Mouse (Mus musculus) spleen, postnatal 14 days (tissue): ENCODE data around the gene Ubqln4.
A peak's percentile ranks its signal among the peaks of the same experiment; 100 is the strongest.

Experiments
- DNase-seq, 2 experiments: peaks; one replicate each; pipeline ENCODE4 v3.0.0; 2021 to 2022; ENCODE audit warnings: low spot score in 2 of 2

Gene Ubqln4

DNA sequence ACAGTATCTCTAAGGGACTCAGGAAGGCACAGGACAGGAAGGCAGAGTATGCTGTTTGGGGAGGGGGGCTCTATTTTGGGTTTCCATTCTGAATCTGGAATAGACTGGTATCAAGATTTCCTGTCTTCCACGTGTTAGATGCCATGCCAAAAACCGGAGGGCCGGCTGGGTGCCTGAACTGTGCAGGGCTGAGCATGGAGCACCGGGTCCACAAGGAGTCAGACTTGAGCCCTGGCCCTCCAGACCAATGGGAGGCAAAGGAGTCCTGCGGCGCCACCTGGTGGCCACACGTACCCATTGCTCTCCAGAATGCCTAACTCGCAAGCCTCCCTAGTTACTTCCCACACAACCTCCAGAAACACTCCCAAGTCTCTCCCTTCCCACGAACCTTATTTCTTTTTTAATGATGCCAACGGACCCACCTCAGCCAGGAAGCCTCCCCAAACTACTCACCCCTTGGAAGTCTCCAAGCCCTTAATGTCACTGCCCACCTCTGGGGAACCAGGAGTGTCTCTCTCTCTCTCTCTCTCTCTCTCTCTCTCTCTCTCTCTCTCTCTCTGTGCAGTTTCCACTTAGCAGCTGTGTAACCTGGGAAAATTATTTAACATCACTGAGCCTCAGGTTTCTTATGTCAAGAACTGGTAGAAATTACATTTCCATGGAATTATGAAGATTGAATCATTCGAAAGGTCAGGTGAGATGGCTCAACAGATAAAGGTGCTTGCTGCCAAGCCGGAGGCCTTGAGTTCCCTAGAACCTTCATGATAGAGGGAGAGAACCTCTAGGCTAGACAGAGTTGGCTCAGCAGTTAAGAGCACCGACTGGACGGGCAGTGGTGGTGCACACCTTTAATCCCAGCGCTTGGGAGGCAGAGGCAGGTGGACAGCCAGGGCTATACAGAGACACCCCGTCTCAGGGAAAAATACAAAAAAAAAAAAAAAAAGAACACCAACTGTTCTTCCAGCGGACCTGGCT lies 27.1 kb upstream of the Ubqln4 start:
- DNase-seq: peak; percentile 58 to 81

DNA sequence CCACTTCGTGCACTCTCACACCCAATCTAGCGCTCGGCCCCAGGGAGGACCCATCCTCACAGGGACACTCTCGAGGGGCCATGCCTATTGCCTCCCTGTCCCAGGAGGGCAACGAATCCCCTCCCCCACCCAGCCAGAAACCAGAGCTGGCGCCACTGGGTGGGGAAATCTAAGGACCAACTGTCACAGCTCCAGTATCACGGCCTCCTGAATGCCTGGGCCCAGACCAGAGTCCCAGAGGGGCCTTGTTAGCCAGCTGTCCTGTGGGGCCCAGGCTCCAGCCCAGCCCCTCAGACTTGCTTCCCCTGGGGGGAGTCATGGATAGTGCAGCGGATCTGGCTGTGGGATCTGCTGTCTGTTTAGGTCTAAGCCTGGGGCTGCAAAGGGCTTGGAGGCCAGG lies 26.0 kb upstream of the Ubqln4 start:
- no peak for DNase-seq

DNA sequence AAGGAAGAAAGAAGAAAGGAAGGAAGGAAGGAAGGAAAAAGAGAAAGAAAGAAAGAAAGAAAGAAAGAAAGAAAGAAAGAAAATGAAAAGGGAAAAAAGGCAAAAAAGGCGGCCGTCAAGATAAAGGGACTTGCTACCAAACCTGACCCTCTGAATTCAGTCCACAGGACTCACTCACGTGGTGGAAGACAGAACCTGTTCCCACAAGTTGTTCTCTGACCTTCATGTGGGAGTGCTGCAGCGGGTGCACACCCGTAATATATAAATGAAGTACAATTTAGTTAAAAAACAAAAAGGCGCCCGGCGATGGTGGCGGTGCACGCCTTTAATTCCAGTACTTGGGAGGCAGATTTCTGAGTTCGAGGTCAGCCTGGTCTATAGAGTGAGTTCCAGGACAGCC lies 24.9 kb upstream of the Ubqln4 start:
- no peak for DNase-seq

DNA sequence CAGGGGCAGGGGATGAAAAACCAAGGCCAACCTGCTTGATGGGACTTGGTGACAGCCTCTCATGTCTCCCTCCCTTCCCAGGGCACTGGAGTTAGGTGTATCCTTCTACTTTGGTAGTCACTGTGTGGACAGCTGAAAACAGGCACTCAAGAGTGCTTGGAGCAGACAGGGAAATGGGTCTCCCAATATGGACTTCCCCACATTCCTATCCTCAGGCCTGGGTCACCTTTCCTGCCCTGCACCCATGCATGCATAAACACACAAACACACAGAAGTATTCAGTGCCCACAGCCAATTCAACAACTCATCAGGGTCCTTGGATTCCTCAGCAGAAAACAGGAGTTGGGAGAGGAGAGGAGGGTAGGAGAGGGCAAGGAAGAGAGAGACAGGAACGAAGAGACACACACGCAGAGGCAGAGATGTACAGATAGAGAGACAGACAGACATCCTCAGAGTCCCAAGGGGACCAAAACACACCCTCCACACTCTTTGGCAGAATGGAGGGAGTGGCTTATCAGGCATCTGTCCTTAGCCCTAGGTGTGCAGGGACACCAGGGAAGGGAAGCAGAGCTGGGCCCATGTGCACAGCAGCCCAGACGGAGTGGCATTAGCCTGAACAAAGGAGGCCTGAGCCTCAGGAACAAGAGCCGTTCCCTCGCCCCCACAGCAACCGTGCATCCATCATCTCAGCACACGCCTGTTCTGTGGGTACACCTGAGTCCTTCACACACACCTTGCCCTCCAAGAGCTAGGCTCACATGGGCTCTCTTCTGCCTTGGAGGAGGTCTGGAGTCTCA lies 24.2 kb upstream of the Ubqln4 start:
- DNase-seq: no peak

DNA sequence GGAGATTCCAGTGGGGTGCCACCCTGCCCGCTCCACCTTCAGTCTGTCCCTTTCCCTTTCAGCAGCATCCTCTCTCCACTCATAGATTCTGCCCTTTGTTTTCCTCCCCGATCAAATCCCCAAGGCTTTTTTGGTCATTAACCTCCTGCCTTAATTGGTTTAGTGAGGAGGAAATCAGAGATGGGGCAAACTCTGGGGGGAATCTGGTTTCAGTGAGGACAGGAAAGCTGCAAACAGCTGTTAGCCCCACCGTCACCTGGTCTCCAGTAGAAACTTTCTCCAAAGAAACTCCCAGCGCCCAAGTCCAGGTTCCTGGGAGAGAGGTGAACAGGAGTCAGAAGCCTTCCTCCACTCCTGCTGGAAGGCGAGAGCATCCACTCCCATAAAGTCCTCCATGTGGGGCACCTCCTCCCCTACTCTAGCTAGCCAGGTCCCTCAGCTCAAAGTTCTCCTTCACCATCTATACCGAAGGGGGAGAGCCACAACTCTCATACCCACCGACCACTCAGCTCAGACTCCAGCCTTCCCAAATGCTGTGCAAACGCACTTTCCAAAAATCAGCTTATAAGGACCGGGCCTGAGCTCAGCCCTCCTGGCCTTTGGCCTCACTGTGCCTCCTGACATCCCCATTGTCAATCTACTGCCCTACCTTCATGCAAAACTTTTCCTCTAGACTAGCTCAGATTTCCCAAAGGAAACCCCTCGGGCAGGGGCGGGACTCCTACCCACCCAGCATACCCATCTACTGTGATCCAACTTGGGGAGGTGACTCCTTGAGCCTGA lies 23.3 kb upstream of the Ubqln4 start:
- no peak for DNase-seq

DNA sequence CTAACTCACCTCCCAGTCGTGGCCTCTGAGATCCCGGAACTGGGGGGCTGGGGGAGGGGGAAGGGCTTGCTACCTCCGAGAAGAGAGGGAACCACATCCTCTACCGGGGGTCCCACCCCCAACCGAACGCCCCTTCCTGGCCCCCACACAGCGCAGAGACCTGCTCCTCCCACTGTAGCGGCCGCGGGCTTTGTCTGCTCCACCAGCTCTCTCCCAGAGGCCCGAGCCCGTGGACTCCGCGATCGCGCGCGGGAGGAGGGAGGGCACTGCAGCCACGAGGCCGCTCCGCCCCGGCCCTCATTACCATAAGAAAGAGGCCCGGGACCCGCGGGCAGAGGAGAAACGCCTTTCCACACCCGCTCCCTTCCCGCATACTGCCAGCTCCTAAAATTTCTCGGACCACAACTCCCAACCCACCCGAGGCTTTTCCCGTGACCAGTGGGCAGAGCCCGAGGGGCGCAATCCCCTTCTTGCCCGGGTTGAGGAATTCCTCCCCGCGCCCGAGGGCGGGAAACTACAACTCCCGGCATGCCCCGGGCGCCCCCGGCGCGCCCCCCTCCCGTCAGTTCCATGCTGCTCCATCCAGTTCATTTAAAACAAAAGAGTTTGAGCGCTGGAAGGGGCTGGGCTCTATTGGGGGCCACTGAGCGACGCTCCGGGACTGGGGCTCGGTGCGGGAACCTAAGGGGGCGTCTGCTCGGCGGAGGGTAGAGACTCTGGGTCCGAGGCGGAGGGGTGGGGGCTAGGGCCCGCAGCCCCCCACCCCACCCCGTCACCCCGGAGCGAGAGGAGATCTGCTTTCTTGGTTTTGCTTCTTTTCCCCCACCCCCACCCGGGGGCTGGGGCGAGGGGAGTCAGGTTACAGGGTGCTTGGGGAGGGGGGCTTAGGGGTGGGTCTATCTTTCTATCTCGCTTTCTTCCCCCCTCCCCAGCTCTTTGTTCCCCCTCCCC lies 21.9 kb upstream of the Ubqln4 start:
- peak; percentile 58 to 76 for DNase-seq

DNA sequence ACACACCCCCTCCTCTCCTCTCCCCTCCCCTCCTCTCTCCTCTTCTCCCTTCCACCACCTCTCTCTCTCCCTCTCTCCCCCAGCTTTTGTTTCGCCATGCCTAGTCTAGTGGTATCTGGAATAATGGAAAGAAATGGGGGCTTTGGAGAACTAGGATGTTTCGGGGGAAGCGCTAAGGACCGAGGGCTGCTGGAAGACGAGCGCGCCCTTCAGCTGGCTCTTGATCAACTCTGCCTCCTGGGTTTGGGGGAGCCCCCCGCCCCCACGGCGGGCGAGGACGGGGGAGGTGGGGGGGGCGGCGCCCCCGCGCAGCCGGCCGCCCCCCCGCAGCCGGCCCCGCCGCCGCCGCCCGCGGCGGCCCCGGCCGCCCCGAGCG lies 21.3 kb upstream of the Ubqln4 start, which contains the start of gene Mex3a:
Gene Mex3a (plus strand): TSS at position 97 of the 376 bp plus-strand sequence.
- no peak for DNase-seq

DNA sequence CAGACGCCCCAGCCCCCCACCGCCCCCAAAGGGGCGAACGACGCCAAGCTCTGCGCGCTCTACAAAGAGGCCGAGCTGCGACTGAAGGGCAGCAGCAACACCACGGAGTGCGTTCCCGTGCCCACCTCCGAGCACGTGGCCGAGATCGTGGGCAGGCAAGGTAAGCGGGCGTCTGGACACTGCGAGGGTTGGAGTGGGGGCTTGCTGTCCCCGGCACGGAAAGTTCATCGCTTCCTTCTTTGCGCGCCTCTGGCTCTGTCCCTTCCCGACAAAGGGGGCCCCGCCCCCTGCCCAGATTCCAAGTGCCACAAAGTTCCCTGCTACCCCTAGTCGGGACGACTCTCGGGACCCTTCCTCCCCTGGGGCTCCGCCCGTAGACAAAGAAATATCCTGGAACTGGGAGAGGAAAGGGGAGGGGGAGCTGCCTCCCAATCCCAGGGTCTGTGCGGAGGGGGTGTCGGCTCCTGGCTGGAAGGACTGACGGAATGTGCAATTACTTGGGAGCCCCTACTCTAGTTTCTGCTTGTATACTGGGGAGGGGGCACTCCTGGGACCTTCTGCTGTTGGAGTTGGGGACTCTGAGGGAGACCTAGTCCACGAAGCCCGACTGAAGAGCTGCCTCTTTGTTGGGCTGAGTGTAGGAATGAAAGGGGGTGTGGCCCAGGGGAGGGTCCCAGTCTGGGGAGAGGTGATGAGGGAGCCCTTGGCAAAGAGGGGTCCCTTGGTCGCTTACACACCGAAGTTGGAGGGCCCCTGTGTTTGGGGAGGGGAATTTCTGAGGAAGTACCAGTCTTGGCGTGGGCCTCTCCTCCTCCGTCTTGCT lies 20.7 kb upstream of the Ubqln4 start:
- no peak for DNase-seq

DNA sequence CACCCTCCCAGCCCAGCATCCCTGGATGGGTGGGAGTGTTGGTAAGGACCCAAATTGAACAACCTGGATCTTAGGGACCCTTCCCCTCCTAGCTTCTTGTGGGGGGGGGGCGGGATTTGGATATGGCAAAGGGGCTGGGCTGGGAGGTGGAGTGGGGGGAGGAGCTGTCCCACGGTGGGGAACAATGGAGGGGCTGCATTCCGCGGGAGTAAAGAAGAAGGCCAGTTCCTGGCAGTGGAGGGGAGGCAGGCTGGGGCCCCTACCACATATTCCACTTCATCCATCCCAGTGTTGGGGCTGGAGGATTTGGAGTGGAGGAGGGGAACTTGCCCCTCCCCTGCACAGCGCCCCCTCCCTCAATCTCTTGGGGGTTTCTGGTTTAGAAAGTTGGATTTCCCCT lies 19.9 kb upstream of the Ubqln4 start:
- DNase-seq: no peak

DNA sequence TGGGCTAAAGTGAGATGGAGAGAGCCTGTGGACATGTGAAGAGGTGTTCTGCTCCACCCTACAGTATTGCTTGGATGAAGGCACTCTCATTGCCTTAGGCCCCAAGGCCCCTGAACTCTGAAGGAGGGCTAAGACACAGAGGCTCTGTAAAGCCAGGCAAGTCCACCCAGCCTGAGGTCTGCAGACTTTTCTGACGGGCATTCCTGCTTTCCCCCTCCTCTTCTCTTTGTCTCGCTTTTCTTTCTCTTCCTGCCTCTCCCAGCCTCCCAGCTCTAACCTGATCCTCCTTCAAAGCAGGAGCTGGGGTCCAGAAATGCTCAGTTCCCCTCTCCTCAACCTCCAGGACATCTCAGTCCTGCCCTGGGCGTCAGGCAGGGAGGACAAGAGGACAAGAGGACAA lies 18.6 kb upstream of the Ubqln4 start:
- no peak for DNase-seq

DNA sequence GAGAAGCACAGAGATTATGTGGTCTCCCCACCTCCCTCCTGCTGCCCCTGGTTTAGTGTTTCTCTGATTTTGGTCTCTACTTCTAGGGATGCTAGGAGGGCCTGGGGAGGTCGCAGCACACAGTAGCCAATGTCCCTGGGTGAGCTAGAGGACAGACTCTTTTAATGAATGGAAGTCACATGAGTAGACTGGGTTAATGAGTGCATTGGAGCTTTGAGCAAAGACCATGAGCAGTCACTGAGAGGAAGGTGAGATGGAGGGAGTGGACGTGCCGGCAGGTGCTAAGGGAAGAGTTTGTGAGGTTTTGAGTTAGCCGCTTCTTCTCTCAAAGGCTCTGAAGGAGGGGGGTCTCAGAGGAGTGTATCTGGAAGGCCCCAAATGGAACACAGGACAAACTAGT lies 18.0 kb upstream of the Ubqln4 start:
- no peak for DNase-seq

DNA sequence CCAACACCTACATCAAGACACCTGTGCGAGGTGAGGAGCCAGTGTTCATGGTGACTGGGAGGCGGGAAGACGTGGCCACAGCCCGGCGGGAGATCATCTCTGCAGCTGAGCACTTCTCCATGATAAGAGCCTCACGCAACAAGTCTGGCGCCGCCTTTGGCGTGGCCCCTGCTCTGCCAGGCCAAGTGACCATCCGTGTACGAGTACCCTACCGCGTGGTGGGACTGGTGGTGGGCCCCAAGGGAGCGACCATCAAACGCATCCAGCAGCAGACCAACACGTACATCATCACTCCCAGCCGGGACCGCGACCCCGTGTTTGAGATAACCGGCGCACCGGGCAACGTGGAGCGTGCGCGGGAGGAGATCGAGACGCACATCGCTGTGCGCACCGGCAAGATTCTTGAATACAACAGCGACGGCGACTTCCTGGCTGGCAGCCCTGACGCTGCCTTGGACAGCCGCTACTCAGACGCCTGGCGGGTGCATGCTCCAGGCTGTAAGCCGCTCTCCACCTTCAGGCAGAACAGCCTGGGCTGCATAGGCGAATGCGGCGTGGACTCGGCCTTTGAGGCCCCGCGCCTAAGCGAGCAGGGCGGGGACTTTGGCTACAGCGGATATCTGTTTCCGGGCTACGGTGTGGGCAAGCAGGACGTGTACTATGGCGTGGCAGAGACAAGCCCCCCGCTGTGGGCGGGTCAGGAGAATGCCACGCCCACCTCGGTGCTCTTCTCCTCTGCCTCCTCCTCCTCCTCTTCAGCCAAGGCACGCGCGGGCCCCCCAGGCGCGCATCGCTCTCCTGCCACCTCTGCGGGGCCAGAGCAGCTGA lies 17.2 kb upstream of the Ubqln4 start:
- no peak for DNase-seq

DNA sequence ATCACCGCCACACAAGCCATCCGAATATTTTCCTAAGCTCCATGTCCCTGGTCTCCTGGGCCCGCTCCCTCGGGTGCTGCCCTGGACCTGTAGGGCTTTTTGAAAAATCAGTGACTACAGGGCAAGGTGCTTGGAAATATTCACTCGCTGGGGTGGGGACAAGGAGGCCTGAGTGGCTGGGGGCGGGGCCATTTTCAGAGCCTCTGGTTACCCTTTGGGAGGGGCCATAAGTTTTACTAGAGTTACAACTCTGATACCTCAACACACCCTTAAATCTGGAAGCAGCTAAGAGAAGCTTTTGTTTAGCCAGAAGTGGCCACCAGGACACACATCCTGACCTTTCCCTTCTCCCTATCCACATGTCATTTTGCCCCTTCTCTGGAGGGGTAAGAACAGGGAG lies 16.4 kb upstream of the Ubqln4 start:
- DNase-seq: no peak

DNA sequence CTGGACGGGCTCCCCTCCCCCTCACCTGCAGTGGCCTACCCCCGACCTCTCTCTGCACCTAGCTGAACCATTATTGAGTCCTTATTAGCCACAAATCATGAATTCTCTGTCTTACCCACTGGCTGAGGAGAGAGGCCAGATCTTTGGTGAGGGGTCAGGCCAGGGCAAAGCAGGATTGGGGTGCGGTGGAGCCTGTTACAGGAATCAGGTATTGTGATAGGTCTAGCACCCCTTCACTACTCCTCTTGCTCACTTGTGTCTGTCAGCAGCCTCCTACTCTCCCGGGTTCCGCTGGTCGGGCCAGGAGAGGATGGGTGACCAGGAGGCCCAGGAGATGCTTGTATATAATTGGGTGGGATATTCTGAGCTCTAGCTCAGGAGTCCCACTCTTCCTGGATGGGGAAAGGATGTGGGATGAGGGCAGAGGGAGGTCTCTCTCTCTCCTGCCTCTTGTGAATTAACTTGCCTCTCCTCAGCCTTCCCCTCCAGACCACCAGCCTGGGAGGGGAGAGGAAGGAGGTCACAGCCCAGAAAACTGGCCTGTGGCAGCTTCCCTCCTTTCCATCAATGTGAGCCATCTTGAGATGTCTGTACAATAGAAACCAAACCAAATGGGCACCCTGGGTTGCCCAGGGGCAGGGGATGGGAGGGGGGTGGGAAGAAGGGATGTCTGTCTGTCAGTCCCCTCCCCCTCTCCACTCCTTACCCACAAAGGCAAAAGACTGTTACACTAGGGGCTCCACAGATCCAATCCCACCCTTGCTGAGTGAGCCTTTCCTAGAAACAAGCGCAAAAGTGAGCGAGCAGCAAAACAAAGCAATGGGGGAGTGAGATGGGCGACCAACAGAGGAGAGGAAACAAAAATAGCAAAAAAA lies 15.1 kb upstream of the Ubqln4 start:
- DNase-seq: no peak

DNA sequence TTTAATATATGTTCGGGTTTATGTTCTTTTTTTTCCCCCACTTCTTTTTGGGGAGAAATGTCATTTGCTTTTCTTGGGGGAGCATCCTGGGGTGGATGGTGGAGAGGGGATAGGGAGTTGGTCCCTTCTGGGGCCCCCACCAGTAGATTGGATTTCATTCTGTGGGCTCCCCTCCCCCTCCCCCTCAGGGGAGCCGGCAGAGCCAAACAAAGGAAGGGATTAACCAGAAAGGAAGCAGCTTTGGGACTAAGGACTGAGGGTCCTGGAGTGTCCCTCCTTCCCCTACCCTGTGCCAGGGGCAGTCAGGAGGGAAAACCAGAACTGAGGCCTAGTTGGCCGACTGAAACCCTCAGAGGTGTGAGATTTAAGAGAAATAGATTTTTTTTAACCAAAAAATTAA lies 14.2 kb upstream of the Ubqln4 start:
- no peak for DNase-seq

DNA sequence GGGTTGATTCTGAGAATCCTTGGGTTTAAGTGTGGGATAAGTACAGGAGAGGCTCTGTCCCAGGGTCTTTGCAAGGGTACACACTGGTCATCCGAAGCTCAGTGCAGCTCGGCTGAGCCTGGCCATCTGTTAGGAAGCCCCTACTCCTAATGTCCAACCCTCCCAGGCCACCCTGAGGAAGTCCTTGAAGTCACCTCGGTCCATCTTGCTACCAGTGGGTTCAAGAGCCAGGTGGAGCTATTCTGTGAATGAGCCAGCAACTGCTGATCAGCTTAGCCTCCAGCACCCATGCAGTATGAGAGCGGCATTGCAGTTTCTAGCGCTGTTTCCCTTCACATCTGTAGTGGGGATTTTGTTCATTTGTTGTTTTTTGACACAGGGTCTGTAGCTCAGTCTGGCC lies 13.5 kb upstream of the Ubqln4 start:
- DNase-seq: no peak

DNA sequence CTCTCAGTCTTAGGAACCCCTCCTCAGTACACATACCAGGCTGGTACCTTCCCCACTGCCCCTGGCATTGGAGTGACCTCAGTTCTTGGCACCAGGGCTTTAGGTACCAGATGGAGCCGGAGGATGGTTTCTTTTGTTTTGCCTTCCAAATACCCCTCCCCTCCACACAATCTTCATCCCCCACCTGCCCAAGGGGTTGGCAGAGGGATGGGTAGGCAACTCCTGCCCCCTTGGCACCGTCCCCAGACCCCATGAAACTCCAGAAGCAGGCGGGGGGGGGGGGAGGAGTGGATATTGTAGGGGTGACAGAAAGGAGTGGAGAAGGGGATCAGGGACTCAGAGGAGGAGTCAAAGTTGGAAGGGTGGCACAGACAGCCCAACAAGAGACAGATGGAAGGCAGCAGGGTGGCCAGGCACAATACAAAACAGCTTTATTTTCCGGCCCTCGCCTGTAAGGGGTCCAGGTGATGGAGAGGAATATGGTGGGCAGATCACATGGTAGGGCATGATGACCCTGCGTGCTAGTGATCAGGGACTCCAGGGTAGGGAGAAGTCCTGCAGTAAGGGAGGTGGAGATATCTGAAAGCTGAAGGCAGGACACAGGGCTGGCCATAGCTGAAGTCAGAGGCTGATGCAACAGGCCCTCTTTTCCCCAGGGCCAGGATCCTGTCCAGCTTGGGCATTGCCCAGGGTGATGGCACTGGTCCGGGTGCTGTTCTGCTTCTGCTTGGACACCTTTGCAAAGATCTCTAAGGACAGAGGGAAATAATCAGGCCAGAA lies 11.7 kb upstream of the Ubqln4 start:
- no peak for DNase-seq
